Mouse (Mus musculus): ENCODE results near the gene Gtf2h3.

DNA sequence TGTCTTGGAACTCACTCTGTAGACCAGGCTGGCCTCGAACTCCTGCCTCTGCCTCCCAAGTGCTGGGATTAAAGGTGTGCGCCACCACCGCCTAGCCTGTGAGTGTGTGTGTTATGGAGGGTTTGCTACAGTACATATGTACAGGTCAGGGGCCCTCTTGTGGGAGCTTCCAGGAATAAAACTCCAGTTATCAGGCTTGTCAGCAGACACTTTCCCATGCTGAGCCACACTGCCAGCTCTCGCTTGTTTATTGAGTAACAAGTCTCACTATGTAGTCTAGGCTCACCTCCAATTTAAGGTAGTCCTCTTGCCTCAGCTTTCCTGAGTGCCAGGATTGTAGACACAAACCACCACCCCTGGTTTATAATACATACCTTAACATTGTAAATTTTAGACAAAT is 25.4 kb downstream of the Gtf2h3 start:
- no peak for TF ChIP-seq TAL1 (IDR thresholded peaks at IDR 0.05; ENCODE audit: low read length)
- TF ChIP-seq GATA1 (IDR thresholded peaks at IDR 0.05; ENCODE audit: low read length): no peak
